Mouse (Mus musculus) erythroid progenitor cell, adult 5-6 weeks (primary cell): ENCODE results near the gene Gm11238. TPM values are rescaled to one million over a fixed set of nuclear protein-coding genes. Genes with fewer than 3 reads are reported as not detected.
"Not testable (repeated sequence)": the region's sequence is repeated elsewhere in the genome, so short reads cannot be mapped to it uniquely, and the experiment has no call there.

Experiments
- ATAC-seq: replicated peaks from 2 replicates; pipeline ENCODE4 v1.8.0; 2016; ENCODE audit warnings: moderate number of reproducible peaks, mild to moderate bottlenecking, moderate TSS enrichment, inconsistent platforms; ENCODE audit not compliant: poor library complexity, low FRiP score, severe bottlenecking
- total RNA-seq, 2 experiments: library from RNA; stranded (forward) in 1 of 2; stranded (reverse) in 1 of 2; fragments of 150-400 nt in 1 of 2; fragments of 186-747, 209-891 nt in 1 of 2; gene quantifications; 2 replicates each; pipeline versions ENCODE4 v1.2.3 to v1.2.4; 2015 to 2017; ENCODE audit warnings: low replicate concordance in 2 of 2

Gene Gm11238
- total RNA-seq (2015; ENCODE audit: low replicate concordance) (not detected in 2 replicates), total RNA-seq (2017; ENCODE audit: low replicate concordance) (not detected in 2 replicates)

GRCm38 (mm10) chr4:73607581-73607980 is at the start of gene Gm11238:
Gene Gm11238 (plus strand): TSS chr4:73607881.
- not testable (repeated sequence) for ATAC-seq

DNA sequence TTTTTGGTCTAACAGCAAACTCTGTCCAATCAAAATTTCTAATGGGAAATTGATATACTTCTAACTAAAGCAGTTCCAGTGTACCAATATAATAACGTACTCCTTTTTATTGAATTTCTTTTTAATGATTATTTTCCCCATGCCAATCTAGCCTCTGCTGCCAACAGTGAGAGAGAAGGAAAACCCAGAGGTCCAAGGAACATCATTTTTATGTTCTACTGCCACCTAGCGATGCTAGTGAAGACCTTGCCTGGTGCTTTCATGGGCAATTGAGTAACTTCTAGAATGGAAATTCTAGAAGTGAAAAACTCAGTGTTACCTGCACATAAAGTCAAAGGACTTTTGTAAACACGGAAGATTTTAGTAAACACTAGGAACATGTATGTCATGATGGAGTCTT is 8.4 kb upstream of the Gm11238 start:
- no peak for ATAC-seq

DNA sequence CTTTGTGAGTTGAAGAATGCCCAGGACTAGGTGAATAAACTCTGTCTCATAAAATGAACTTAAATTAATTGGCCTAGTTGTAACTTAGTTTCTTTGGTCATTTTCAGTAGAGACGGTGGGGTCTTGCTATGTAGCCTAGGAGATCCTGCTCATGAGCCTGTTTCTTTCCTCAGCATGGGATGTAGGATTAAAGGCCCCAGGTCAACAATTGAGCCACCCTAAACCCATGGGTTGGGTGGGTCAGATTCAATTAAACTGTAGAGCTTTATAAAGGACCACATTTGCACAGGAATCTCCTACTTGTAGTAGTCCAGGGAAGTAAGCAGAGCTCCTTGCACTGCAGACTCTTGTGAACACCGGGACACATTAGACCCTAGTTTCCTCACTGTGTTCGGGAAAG is 15.0 kb downstream of the Gm11238 start, which contains the start of gene Gm11237:
TSS of gene Gm11237 (plus strand) at position 301 of the 400 bp plus-strand sequence.
- not testable (repeated sequence) for ATAC-seq

GRCm38 (mm10) chr4:73637821-73638220 is 30.1 kb downstream of the Gm11238 start, which contains the start of gene Gm11236:
Gene Gm11236 (plus strand): TSS chr4:73638121.
- ATAC-seq = not testable (repeated sequence)

DNA sequence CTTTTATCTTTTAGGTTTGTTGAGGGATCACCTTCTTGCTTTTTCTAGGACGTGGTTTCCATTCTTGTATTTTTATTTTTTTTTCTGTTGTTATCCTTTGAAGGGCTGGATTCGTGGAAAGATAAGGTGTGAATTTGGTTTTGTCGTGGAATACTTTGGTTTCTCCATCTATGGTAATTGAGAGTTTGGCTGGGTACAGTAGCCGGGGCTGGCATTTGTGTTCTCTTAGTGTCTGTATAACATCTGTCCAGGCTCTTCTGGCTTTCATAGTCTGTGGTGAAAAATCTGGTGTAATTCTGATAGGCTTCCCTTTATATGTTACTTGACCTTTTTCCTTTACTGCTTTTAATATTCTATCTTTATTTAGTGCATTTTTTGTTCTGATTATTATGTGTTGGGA is 54.2 kb downstream of the Gm11238 start:
- ATAC-seq = not testable (repeated sequence)

DNA sequence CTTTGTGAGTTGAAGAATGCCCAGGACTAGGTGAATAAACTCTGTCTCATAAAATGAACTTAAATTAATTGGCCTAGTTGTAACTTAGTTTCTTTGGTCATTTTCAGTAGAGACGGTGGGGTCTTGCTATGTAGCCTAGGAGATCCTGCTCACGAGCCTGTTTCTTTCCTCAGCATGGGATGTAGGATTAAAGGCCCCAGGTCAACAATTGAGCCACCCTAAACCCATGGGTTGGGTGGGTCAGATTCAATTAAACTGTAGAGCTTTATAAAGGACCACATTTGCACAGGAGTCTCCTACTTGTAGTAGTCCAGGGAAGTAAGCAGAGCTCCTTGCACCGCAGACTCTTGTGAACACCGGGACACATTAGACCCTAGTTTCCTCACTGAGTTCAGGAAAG is 60.4 kb downstream of the Gm11238 start, which contains the start of gene Gm11239:
TSS of gene Gm11239 (plus strand) at position 301 of the 400 bp plus-strand sequence.
- not testable (repeated sequence) for ATAC-seq

DNA sequence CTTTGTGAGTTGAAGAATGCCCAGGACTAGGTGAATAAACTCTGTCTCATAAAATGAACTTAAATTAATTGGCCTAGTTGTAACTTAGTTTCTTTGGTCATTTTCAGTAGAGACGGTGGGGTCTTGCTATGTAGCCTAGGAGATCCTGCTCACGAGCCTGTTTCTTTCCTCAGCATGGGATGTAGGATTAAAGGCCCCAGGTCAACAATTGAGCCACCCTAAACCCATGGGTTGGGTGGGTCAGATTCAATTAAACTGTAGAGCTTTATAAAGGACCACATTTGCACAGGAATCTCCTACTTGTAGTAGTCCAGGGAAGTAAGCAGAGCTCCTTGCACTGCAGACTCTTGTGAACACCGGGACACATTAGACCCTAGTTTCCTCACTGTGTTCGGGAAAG is 75.5 kb downstream of the Gm11238 start, which contains the start of gene Gm428:
TSS of gene Gm428 (plus strand) at position 301 of the 400 bp plus-strand sequence.
- ATAC-seq = not testable (repeated sequence)

Other genes with a start within 250 kb of the Gm11238 start
- not detected in 2 replicates for gene Gm11487, start 202.8 kb upstream of the Gm11238 start, total RNA-seq (2015; ENCODE audit: low replicate concordance)
- not detected in 2 replicates for gene Gm11487, start 202.8 kb upstream of the Gm11238 start, total RNA-seq (2017; ENCODE audit: low replicate concordance)
- not detected in 2 replicates for gene Gm11237, start 15.1 kb downstream of the Gm11238 start, total RNA-seq (2015; ENCODE audit: low replicate concordance)
- not detected in 2 replicates for gene Gm11237, start 15.1 kb downstream of the Gm11238 start, total RNA-seq (2017; ENCODE audit: low replicate concordance)
- not detected in 2 replicates for gene Gm11236, start 30.2 kb downstream of the Gm11238 start, total RNA-seq (2015; ENCODE audit: low replicate concordance)
- not detected in 2 replicates for gene Gm11236, start 30.2 kb downstream of the Gm11238 start, total RNA-seq (2017; ENCODE audit: low replicate concordance)
- not detected in 2 replicates for gene Gm11239, start 60.5 kb downstream of the Gm11238 start, total RNA-seq (2015; ENCODE audit: low replicate concordance)
- not detected in 2 replicates for gene Gm11239, start 60.5 kb downstream of the Gm11238 start, total RNA-seq (2017; ENCODE audit: low replicate concordance)
- not detected in 2 replicates for gene Gm428, start 75.6 kb downstream of the Gm11238 start, total RNA-seq (2015; ENCODE audit: low replicate concordance)
- not detected in 2 replicates for gene Gm428, start 75.6 kb downstream of the Gm11238 start, total RNA-seq (2017; ENCODE audit: low replicate concordance)
- not detected in 2 replicates for gene Rasef, start 183.1 kb downstream of the Gm11238 start, total RNA-seq (2015; ENCODE audit: low replicate concordance)
- not detected in 2 replicates for gene Rasef, start 183.1 kb downstream of the Gm11238 start, total RNA-seq (2017; ENCODE audit: low replicate concordance)